Mouse (Mus musculus): ENCODE measurements around the gene Foxe3.

DNA sequence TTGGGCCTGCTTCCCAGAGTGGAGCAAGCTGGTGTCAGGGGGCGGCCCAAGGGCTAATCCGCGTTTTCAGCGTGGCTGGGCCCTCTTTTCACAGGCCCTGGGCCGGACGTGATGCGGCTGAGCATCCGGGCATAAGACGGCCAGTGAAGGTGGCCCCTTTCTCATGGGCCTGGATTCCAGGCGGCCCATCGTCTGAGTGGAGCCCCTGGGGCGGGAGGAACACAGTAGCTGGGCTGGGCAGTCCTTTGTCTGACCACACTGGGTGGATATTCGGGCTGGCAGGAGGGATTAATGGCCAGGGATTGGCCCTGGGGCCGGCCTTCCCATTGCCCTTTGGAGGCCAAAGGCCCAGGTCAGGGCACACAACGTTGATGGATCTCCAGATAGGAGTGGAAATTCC, 3.3 kb upstream of the Foxe3 start:
- TF ChIP-seq POLR2A (IDR thresholded peaks at IDR 0.05; ENCODE audit: low read depth, low read length) = no peak
- no peak for TF ChIP-seq CTCF (IDR thresholded peaks at IDR 0.05; ENCODE audit: borderline replicate concordance, insufficient read depth, low read length)
